Mouse (Mus musculus): ENCODE results near the gene Olfr544.
A peak's percentile ranks its signal among the peaks of the same experiment; 100 is the strongest.
"Not testable (repeated sequence)": the region's sequence is repeated elsewhere in the genome, so short reads cannot be mapped to it uniquely, and the experiment has no call there.

Olfr544 gene

GRCm38 (mm10) chr7:102488161-102488560, at the start of gene Olfr544:
Olfr544 (minus strand) TSS chr7:102488313.
- no peak for DNase-seq

GRCm38 (mm10) chr7:102534449-102534848, 46.3 kb upstream of the Olfr544 start, which contains the start of gene Olfr547:
Olfr547 (plus strand) TSS chr7:102534749.
- no peak for DNase-seq

- no peak for DNase-seq
Measured at GRCm38 (mm10) chr7:102529052-102529451, 40.9 kb upstream of the Olfr544 start.

- no peak for DNase-seq
Measured at GRCm38 (mm10) chr7:102517051-102517335, 28.9 kb upstream of the Olfr544 start.

- DNase-seq, result peak; percentile 28
Measured at GRCm38 (mm10) chr7:102516261-102517050, 28.3 kb upstream of the Olfr544 start.

GRCm38 (mm10) chr7:102514144-102514543, 26.0 kb upstream of the Olfr544 start:
- DNase-seq, result no peak

GRCm38 (mm10) chr7:102512814-102513435, 24.8 kb upstream of the Olfr544 start:
- DNase-seq, result peak; percentile 89

GRCm38 (mm10) chr7:102511927-102512326, 23.8 kb upstream of the Olfr544 start:
- DNase-seq, result no peak

GRCm38 (mm10) chr7:102509726-102510125, 21.6 kb upstream of the Olfr544 start:
- DNase-seq, result no peak

GRCm38 (mm10) chr7:102508666-102509065, 20.6 kb upstream of the Olfr544 start:
- DNase-seq, result no peak

GRCm38 (mm10) chr7:102508066-102508465, 20.0 kb upstream of the Olfr544 start:
- DNase-seq, result no peak

GRCm38 (mm10) chr7:102506848-102507247, 18.7 kb upstream of the Olfr544 start:
- DNase-seq, result peak; percentile 78

GRCm38 (mm10) chr7:102501986-102502385, 13.9 kb upstream of the Olfr544 start:
- no peak for DNase-seq

GRCm38 (mm10) chr7:102499473-102499872, 11.4 kb upstream of the Olfr544 start, which contains the start of gene Olfr545:
Olfr545 (minus strand) TSS chr7:102499573.
- no peak for DNase-seq

- not testable (repeated sequence) for DNase-seq
Measured at GRCm38 (mm10) chr7:102494416-102494815, 6.3 kb upstream of the Olfr544 start.

- DNase-seq, result no peak
Measured at GRCm38 (mm10) chr7:102486105-102486504, 2.0 kb downstream of the Olfr544 start.

- not testable (repeated sequence) for DNase-seq
Measured at GRCm38 (mm10) chr7:102484766-102485165, 3.3 kb downstream of the Olfr544 start.

GRCm38 (mm10) chr7:102483665-102484064, 4.4 kb downstream of the Olfr544 start:
- no peak for DNase-seq

- no peak for DNase-seq
Measured at GRCm38 (mm10) chr7:102481579-102481978, 6.5 kb downstream of the Olfr544 start, which contains the start of gene Olfr543. Olfr543 (minus strand) TSS chr7:102481679.

GRCm38 (mm10) chr7:102480821-102481220, 7.3 kb downstream of the Olfr544 start:
- no peak for DNase-seq

GRCm38 (mm10) chr7:102479368-102480078, 8.6 kb downstream of the Olfr544 start:
- peak; percentile 80 for DNase-seq

- no peak for DNase-seq
Measured at GRCm38 (mm10) chr7:102478926-102479325, 9.2 kb downstream of the Olfr544 start.

- no peak for DNase-seq
Measured at GRCm38 (mm10) chr7:102478425-102478824, 9.7 kb downstream of the Olfr544 start.

- no peak for DNase-seq
Measured at GRCm38 (mm10) chr7:102477377-102477776, 10.7 kb downstream of the Olfr544 start.

All from kidney, postnatal 14 days (tissue).